Mouse (Mus musculus) cerebellum, adult 18-20 months (tissue): Measurements from ENCODE around the gene Prpf6.
A peak's percentile ranks its signal among the peaks of the same experiment; 100 is the strongest.

ENCODE experiments used
- DNase-seq, 2 experiments: peaks; one replicate each; pipeline ENCODE4 v3.0.0; 2021

Gene Prpf6

DNA sequence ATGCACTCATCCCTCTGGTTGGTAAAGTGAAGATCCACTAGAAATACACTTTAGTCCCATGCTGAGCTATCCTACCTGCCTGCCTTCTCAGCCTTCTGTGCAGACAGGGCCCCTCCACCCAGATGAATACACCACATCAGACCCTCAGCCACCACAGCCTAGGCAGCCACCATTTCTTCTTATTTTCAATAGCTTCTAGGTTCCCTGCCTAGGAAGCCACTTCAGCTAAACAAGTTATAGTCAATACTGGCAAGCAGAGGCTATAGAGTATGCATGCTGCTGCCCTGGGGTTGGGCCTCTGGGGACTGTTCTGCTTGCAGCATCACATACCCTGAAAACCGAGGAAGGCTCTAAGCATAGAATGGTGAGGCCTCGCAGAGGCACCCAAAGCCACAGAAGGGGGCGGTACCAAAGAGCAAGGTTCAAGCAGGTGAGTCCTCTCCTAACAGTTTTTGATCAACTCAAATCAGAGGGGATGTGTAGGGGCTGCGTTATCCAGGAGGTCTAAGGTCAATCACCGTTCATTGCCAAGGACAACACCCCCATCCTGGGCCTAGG is at the start of gene Prpf6:
Gene Prpf6 (plus strand): TSS at position 341 of the 558 bp plus-strand sequence.
- peak in 1 of 2 experiments; percentile 34 for DNase-seq

DNA sequence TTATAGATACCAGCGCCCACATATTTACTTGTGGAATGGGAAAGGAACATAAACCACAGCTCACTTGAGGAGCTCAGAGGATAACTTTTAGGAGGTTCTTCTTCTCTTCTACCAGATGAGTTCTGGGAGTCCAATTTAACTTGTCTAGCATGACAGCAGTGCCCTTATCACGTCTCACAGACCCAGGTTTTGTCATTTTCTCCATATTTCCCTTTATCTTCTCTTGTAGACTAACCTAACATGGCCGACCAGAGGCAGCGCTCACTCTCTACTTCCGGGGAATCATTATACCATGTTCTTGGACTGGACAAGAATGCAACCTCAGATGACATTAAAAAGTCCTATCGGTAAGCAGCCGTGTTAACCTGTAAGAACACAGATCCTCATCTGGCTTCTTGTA is 45.5 kb upstream of the Prpf6 start:
- DNase-seq: no peak

DNA sequence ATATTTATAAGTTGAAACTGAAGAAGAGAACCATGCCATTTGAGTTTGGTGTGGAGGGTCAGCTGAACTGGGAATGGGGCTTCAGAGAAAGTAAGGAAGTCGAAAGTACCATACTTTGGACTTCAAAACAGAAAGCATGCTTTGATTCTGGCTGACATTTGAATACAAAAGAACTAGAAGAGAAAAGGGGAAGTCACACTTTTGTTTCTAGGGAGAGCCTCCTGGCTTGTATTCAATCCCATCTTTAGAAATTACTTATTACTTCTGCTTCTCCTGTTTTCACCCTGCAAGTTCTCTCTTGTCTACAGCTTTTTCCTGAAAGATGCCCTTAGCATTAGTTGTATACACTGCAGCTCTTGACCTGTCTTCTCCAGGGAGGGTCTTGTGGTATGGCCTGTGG is 43.4 kb upstream of the Prpf6 start:
- DNase-seq: no peak

DNA sequence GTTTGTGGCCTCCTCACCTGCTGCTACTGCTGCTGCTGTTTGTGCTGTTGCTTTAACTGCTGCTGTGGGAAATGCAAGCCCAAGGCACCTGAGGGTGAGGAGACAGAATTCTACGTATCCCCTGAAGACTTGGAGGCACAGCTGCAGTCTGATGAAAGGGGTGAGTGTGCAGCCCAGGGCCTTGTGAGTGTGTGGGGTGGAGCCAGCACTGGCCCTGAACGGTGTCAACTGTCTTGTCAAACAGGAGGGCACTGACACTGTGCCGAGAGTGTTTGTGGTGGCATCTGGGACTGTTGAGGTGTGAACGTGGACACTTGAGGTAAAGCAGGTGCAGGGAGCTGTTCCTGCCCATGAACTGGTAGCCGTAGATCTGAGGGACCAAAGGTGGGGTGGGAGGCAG is 43.0 kb upstream of the Prpf6 start:
- DNase-seq: no peak

DNA sequence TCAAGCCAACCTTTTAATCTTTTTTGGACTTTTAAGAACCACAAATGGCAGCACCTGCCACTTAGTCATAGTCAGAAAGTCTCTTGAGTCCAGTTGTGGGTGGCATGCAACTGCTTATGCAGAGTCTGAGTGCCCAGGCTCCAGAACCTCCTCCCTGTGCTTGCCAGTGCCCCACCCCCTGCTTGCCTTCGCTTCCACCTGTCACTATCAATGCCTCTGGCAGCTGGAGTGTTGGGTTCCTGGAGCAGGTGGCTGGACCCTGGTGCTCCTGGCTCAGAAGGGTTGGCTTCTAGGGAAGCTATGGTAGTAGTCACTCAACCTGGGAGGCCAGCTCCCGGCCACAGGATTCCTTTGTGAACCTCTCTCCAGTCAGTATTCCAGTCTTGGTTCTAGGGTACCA is 41.4 kb upstream of the Prpf6 start:
- DNase-seq: no peak

DNA sequence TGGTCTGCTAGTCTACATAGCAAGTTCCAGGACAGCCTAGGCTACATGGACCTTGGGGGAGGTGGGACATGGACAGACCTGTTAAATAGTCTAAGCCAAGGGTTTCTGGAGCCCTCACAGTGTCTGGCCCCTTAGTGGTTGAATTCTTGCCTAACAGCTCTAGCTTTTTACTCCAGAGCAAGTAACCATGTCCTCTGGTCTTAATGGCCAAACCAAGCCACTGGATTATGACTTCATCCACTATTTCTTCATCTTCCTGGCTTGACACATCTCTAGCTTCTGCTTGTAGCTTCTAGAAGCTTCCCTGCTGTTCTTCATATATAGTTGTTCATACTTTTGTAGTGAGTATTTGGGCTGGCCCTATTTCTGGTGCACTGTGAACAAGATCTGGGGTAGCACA is 37.9 kb upstream of the Prpf6 start:
- no peak for DNase-seq

DNA sequence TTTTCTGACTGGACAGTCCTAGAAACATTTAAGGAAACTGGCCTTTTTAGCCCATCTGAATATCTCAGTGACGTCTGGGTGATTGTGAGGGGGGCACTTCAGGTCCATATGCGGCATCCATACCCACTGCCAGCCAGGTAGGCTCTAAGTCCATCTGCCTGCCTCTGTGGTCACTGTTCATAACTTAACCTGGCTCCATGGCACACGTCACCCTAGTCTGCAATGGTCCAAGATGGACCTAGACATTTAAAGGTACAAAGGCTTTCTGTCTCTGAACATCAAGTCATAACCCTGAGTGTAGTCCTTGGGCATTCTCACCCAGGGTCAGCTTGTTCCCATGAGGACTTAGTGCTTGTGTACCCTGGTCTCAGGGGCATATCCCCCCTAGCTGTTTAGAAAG is 24.3 kb upstream of the Prpf6 start:
- DNase-seq: no peak

DNA sequence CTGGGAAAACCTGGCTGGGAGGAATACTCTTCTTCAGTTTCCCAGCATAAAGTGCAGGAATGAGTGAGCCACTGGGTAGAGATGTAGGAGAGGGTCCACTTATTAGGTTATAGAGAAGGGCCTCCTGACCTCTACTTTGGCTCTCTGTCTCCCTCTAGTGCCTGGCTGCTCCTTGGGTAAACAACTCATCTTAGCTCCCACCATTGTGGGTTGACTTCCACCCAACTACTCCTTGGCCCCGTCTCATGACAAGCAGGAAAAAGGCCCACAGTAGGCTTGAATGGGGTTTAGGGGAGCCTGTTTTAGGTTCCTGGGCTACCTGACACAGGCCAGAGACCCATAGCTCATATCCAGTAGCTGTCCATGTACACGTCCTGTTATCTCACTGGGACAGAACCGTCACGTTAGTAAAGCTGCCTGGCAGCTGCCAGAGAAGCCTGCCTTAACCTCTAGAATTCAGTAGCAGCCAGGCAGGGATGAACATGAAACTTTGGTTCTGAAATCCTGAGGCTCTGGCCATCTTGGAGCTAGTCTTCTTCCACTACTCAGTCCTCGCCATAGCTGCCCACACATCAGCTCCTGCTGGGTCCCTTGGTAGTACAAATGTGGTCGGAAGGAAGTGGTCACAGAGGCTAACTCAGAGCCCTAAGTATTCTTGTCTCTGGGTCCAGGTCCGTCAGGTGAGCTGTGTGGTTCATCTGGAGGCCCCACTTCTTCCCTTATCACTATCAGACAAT is 23.2 kb upstream of the Prpf6 start:
- peak in 1 of 2 experiments; percentile 52 for DNase-seq

DNA sequence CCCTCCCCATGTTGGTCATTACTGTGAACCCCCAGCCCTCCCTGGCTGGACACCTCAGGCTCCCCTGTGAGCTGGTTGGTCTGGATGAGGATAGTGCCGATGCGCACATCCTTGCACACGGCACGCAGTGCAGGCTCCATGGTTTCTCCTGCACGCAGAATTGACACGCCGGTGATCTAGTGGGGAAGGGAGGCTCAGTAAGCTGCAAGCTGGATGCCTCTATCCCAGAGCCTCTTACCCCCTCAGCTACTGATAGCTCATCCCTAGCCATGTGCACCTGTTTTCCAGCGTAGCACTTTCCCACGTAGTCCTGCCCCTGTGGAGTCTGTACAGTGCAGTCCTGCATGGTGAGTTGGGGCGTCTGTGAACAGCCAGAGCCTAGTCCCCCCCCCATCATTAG is 21.8 kb upstream of the Prpf6 start:
- DNase-seq: no peak

DNA sequence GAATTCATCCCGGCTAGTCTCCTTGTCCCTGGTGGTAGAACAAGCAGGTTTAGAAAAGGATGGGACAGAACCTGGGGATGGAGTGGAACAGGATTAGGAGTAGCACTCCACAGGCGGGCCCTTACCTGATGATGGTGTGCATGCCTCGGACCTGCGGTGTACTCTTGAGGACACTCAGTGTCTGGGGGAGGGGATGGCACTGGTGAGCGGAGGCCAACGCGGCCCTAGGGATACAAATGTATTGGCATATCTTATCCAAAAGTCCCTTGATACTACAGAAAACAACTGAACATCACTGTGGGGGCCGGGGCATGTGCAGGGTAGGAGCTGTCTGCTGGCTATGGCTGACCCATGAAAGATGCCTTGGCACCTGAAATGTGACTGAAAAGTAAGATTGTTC is 21.3 kb upstream of the Prpf6 start:
- DNase-seq: peak in 1 of 2 experiments; percentile 31

DNA sequence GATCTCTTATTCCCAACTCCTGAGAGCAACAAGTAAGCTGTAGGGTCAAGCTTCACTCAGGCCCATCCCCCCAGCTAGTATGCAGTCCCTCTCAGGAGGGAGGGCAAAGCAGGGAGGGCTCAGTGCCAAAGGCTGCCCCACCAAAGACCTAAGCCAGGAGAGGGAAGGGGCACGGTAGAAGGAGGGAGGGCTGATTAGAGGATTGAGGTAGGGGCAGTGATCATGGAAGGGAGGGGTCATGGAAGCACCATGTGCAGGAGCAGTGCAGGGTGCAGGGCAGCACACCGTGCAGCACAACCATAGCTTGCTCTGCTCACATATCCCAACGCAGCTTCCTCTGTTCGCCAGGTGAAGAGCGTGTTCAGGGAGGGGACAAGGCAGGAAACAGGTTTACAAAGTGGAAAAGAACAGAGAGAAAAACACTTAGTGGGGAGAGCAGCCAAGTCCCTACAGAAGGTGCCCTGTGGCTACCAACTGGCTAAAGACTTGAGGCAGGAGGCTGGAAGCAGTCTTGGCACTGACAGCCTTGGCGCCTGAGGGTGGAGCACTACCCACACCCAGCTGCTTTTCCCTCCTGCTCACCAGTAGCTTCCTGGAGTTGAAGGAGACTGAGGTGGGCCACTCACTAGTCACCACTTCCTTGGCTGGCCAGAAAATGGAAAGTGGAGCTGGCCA is 20.6 kb upstream of the Prpf6 start:
- peak; percentile 77 to 86 for DNase-seq

DNA sequence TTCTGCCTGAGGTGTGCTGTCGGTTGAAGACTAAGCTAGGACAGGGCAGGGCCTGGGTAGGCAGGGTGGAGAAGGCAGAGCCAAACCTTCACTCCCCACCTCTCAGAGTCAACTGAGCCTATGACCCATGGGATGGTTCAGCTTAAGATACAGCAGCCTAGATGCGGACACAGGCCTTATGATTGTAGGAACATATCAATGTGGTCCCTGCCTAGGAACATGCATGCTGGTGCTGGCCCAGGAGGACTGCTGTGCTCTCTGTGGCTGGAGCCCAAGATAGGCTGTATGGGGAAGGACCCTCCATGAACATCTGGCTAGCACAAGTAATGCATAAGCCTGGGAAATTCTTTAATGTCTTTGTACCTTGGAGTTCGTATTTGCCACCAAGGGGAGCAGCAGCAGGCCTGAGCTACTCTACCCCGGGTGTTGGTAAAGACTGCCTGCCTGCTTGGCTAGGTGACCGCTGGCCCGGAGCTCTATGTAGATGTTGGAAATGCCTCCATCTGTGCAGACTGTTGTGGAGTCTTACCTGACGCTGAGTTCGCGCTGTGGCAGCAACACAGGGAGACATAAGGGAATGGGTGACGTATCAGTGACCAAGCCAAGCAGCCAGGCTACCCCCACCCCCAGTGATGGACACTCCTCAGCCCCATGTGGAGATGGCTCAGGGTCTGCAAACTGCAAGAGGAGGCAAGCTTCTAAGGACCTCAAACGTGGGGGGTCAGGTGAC is 19.6 kb upstream of the Prpf6 start:
- DNase-seq: peak; percentile 50 to 51

DNA sequence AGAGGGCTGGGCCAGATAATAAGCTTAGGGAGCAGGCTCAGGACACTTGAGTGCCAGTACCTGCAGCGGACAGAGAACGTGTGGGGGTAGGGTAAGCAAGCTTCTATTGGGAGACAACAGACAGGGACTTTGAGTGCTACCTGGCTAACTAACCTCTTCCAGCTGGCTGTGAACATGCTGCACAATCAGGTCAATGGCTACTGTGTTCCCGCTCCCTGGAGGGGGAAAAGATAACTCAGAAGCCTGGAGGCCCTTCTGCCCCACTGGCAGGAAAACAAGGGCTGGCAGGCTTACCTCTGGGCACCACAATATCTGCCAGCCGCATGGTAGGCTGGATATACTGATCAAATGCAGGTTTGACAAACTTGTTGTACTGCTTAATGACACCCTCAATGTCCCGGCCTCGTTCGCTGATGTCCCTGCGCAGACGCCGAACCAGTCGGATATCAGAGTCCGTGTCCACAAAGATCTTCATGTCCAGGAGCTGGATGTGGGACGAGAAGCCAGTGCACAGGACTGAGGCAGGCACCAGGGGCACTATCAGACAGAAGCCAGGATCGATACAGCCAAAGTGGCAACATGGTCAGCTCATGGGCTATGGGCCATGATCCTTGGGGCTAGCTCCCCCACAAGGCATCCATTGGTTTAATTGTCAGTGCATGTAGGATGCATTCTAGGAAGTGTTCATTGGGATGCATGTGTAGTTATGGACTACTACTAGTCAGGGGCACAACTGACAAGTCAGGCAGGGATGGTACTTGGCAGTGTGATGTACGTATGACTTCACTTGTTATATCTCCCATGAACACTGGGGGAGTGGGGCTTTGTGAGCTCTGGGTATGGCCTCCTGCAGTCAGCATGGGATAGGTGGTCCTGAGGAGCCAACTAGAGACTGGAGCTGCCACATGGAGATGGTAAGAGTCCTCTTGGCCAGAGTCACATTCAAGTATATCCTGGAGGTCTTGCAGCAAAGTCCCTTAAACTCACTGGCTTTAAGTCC is 18.4 kb upstream of the Prpf6 start:
- DNase-seq: peak; percentile 73 to 74

DNA sequence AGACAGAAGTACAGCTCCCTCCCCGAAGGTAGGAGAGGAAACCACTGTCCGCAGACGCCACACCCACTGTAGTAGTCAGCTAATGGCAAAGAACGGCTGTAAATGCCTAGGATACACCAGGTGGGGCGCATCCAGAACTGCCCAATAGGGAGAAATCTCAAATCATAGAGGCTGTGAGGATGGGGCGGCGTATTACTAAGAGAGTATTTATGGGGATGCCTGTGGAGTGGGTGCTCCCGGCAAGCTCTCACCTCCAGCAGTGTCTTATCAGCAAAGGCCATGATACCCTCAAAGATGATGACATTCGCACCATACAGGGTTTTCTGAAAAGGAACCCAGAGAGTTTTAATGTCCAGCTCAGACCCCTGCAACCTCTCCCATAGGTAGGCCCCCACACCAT is 17.7 kb upstream of the Prpf6 start:
- DNase-seq: peak in 1 of 2 experiments; percentile 15

DNA sequence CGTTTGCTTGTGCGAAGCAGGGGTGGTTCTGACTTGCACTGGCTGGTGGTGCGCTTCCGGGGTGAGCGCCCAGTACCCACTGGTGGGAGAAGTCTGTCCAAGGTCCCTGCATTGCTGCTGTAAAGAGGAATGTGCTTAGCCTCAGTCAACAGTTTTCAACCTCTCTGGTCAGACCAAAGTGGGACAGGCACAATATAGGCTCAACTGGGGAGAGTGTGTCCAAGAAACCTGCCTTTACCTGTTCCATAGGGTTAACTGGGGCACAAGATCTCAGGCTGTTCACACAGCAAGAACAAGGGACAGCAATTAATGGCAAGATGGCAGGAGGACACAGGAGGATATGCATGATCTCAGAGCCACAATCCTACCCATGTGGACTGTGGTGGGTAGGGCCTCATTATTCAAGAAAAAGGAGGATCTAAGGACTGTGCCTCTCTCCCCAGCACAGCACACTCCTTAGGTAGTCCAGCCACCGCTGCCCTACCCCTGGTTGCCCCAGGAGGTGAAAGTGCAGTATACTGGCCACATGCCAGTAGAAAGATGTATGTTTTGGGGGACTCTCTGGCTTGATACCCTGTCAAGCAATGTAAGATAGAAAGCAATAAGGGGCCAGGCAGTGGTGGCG is 16.6 kb upstream of the Prpf6 start:
- peak in 1 of 2 experiments; percentile 19 for DNase-seq

DNA sequence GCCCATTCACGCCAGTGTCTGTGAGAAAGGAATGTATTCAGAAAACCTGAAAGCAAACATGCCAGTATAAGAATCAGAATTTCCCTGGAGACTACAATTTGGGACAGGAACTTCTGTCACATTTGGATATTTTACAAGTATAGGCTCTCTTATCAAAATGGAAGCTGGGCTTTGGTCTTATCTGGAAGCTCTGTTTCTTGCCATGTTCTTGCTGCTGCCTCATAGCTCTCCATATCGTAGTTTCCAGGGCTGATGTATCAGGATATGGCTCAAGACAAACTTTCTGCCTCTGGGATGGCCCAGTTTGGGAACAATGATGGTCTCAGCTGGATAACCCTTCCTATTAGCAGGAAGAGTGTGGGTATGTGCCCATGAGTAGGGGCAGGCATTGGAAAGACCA is 15.1 kb upstream of the Prpf6 start:
- DNase-seq: peak in 1 of 2 experiments; percentile 12

DNA sequence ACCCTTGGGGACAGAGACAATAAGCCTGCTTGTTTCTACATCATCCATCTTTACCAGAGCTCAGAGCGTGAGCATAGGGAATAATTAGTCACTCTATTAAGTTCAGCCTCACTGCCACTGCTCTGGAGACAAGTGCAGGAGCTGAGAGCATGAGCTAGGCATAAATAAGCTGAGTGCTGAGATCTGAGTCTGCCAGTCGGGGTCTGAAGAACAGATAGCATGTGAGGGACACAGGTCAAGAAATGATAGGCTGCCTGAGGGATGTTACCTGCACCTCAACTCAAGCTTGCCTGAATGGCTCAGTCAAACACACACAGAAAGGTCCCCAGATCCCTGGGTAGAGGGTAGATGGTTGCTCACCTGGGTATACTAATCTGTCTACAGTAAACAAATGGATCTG is 14.5 kb upstream of the Prpf6 start:
- DNase-seq: peak; percentile 9 to 21

DNA sequence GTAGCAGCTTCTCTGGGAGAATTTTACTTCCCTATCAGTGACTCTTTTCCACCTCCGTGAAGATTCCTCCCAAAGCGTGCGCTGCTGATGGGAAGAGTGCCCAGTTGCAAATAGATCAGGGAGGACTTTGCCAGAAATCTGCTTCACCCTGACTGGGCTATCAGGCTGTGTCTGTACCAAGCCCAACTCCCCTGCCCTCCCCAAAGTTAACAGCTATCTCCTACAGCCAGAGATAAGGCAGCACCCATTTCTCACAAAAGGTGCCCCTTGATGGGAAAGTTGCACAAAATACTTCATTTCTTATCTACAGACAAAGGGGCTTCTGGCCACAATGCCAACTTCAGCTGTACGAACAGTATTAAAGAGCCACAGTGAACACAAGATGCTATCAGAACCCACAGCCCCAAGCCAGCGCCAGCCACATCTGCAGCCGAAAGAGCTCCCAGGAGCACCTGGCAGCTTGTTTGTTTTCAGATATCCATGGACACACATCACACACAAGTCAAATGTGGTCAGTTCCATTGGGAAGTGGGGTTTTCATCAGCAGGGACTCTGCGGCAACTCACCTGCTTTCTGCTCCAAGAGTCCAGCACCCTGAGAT is 13.6 kb upstream of the Prpf6 start:
- DNase-seq: peak; percentile 65 to 79

DNA sequence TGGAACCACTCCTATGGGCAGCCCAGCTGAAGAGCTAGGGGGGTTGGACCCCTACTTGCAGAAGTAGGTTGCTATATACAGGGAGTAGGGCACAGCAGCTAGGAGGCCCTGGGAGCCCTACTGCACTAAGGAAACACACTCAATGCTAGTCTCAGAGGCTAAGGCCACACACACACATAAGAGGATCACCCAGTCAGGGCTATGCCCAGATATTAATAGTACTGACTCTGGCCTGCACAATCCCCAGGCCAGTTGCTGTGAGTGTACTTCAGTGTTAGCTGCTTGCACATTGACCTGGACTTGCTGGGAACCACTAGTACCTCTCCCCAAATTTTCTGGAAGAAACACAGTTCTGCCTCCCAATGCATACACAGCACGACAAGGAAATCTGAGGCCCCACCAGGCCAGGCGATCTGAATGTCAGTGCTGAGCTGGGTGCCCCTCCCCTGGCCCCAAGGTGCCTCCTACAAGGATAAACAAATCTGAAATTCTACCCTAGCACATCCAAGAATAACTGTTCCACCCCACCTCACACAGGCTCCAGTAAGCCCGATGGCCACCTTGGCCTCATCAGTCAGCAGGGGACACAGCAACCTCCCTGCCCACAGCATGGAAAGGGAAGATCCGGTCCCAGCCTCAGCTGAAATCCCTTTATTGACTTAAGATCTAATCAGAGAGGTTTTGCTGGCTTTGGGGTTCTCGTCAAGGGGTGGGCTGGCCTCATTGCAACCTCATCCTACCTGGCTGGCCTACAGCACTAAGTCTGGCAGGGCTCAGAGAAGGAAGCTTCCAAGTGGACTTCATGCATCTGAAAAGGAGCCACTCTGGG is 12.7 kb upstream of the Prpf6 start:
- peak in 1 of 2 experiments; percentile 8 for DNase-seq

DNA sequence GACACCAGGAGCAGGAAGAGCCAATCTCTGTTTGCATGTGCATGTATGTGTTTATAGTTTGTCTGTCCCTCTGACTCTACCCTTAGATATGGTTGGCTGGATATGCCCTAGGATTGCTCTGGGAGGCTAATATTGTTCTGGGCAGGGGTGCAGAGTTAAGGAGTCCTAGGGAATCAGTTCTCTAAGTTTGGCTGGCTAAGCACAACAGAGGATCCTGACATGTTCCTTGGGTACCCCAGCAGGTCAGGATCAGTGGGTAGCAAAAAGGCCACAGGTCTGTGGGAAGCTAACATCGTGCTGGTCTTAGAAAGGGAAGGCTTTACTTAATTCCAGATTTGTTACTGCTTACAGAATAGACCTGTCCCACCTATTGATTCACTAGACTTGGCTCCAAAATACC is 12.0 kb upstream of the Prpf6 start:
- no peak for DNase-seq
